ENCODE assay signal across 25 mouse cellular contexts in genomic region chr4:25197310-25197709, GRCm38 (mm10). TPM values are rescaled to one million over a fixed set of nuclear protein-coding genes. Genes with fewer than 3 reads are reported as not detected.
DNase-seq lines count a peak whose midpoint lies in the region; ATAC-seq and TF ChIP-seq lines count a peak whose summit lies in the region.
"Had no signal": no experiment of that assay in that cellular context is flagged by ENCODE, and none has a peak within 500 bp of the region (broad histone marks: within the 10 kb centered on the region; RNA-seq: fewer than 3 reads in every experiment).

No protein-coding gene starts in this region.

- 45% methylated on average over 1 of the region's 1 CpGs for WGBS in hindbrain, embryonic 10.5 days
- WGBS in hindbrain, embryonic 14.5 days = 31% methylated on average over 1 of the region's 1 CpGs
- WGBS in hindbrain, embryonic 12.5 days = 54% methylated on average over 1 of the region's 1 CpGs
- WGBS in hindbrain, postnatal 0 days = 21% methylated on average over 1 of the region's 1 CpGs
- WGBS in midbrain, embryonic 11.5 days = 45% methylated on average over 1 of the region's 1 CpGs
- WGBS in midbrain, embryonic 15.5 days = 27% methylated on average over 1 of the region's 1 CpGs

- peaks cover 9% of the 10 kb centered on the region for H3K4me1 ChIP-seq in hindbrain, embryonic 10.5 days (replicated peaks)
- H3K4me1 ChIP-seq in hindbrain, embryonic 14.5 days (replicated peaks; ENCODE audit: control insufficient read depth, insufficient read depth, low read length) = no peaks in the 10 kb centered on the region
- no peaks in the 10 kb centered on the region for H3K4me1 ChIP-seq in hindbrain, embryonic 12.5 days
- H3K4me1 ChIP-seq in hindbrain, postnatal 0 days (ENCODE audit: insufficient read depth, low read length) = no peaks in the 10 kb centered on the region
- no peaks in the 10 kb centered on the region for H3K4me1 ChIP-seq in midbrain, embryonic 11.5 days (ENCODE audit: control insufficient read depth, insufficient read depth, low read length)
- no peaks in the 10 kb centered on the region for H3K4me1 ChIP-seq in midbrain, embryonic 15.5 days
- H3K4me1 ChIP-seq: embryonic facial prominence, embryonic 10.5 days; embryonic facial prominence, embryonic 12.5 days; forebrain, embryonic 13.5 days; forebrain, embryonic 15.5 days had no signal

- no peak for ATAC-seq in hindbrain, embryonic 14.5 days (ENCODE audit: low FRiP score)
- ATAC-seq in hindbrain, embryonic 12.5 days (ENCODE audit: low FRiP score) = 0 out of 2 replicates have a peak, but pooled peaks have one; percentile 16
- ATAC-seq in hindbrain, postnatal 0 days = no peak
- ATAC-seq in midbrain, embryonic 11.5 days (ENCODE audit: low FRiP score) = peak; percentile 77
- ATAC-seq in midbrain, embryonic 15.5 days (replicated peaks) = no peak
- ATAC-seq: activated CD4-positive, CD25-positive, alpha-beta regulatory T cell, adult 4 months; CD4-positive, CD25-positive, alpha-beta regulatory T cell, adult 4 months; forebrain, embryonic 13.5 days; forebrain, embryonic 15.5 days; Patski had no signal

- no peak for TF ChIP-seq CTCF in hindbrain, postnatal 0 days (IDR thresholded peaks at IDR 0.05; ENCODE audit: low read depth)

- no peak overlapping the region for H3K4me3 ChIP-seq in hindbrain, embryonic 10.5 days
- H3K4me3 ChIP-seq in hindbrain, embryonic 14.5 days (replicated peaks; ENCODE audit: low read length) = no peak overlapping the region
- no peak overlapping the region for H3K4me3 ChIP-seq in hindbrain, embryonic 12.5 days
- H3K4me3 ChIP-seq in hindbrain, postnatal 0 days (ENCODE audit: low read length) = no peak overlapping the region
- H3K4me3 ChIP-seq in midbrain, embryonic 11.5 days (ENCODE audit: low read depth, low read length) = no peak overlapping the region
- no peak overlapping the region for H3K4me3 ChIP-seq in midbrain, embryonic 15.5 days
- H3K4me3 ChIP-seq: embryonic facial prominence, embryonic 10.5 days; embryonic facial prominence, embryonic 12.5 days; forebrain, embryonic 13.5 days; forebrain, embryonic 15.5 days had no signal

- no peak overlapping the region for H3K9ac ChIP-seq in hindbrain, embryonic 14.5 days
- H3K9ac ChIP-seq in hindbrain, embryonic 12.5 days = no peak overlapping the region
- H3K9ac ChIP-seq in hindbrain, postnatal 0 days (replicated peaks; ENCODE audit: low read length) = no peak overlapping the region
- H3K9ac ChIP-seq in midbrain, embryonic 11.5 days (ENCODE audit: low read length) = no peak overlapping the region
- H3K9ac ChIP-seq in midbrain, embryonic 15.5 days = no peak overlapping the region
- H3K9ac ChIP-seq: embryonic facial prominence, embryonic 12.5 days; forebrain, embryonic 13.5 days; forebrain, embryonic 15.5 days had no signal

- no peak overlapping the region for H3K4me2 ChIP-seq in hindbrain, embryonic 14.5 days (replicated peaks)
- no peak overlapping the region for H3K4me2 ChIP-seq in hindbrain, embryonic 12.5 days (replicated peaks)
- no peak overlapping the region for H3K4me2 ChIP-seq in hindbrain, postnatal 0 days (ENCODE audit: low read depth, low read length)
- H3K4me2 ChIP-seq in midbrain, embryonic 11.5 days = no peak overlapping the region
- H3K4me2 ChIP-seq in midbrain, embryonic 15.5 days = no peak overlapping the region
- H3K4me2 ChIP-seq: embryonic facial prominence, embryonic 12.5 days; forebrain, embryonic 13.5 days; forebrain, embryonic 15.5 days had no signal

- 0 out of 2 replicates have a peak overlapping the region, but pooled peaks have one; percentile 45 for H3K27ac ChIP-seq in hindbrain, embryonic 10.5 days
- no peak overlapping the region for H3K27ac ChIP-seq in hindbrain, embryonic 14.5 days
- no peak overlapping the region for H3K27ac ChIP-seq in hindbrain, embryonic 12.5 days
- no peak overlapping the region for H3K27ac ChIP-seq in hindbrain, postnatal 0 days
- no peak overlapping the region for H3K27ac ChIP-seq in midbrain, embryonic 11.5 days (ENCODE audit: low read depth, low read length)
- no peak overlapping the region for H3K27ac ChIP-seq in midbrain, embryonic 15.5 days
- H3K27ac ChIP-seq: embryonic facial prominence, embryonic 10.5 days; embryonic facial prominence, embryonic 12.5 days; forebrain, embryonic 13.5 days; forebrain, embryonic 15.5 days had no signal

- H3K36me3 ChIP-seq in hindbrain, embryonic 10.5 days = no peaks in the 10 kb centered on the region
- H3K36me3 ChIP-seq in hindbrain, embryonic 14.5 days (replicated peaks; ENCODE audit: control insufficient read depth, insufficient read depth) = no peaks in the 10 kb centered on the region
- H3K36me3 ChIP-seq in hindbrain, embryonic 12.5 days = no peaks in the 10 kb centered on the region
- no peaks in the 10 kb centered on the region for H3K36me3 ChIP-seq in hindbrain, postnatal 0 days (ENCODE audit: insufficient read depth, low read length)
- no peaks in the 10 kb centered on the region for H3K36me3 ChIP-seq in midbrain, embryonic 11.5 days (ENCODE audit: control insufficient read depth, insufficient read depth, low read length)
- no peaks in the 10 kb centered on the region for H3K36me3 ChIP-seq in midbrain, embryonic 15.5 days (replicated peaks)
- H3K36me3 ChIP-seq: embryonic facial prominence, embryonic 10.5 days; embryonic facial prominence, embryonic 12.5 days; forebrain, embryonic 15.5 days; G1E had no signal

- peak; percentile 4 for DNase-seq in hindbrain, embryonic 10.5 days (ENCODE audit: low spot score)
- no peak for DNase-seq in hindbrain, embryonic 14.5 days (ENCODE audit: low spot score)
- DNase-seq in hindbrain, postnatal 0 days (ENCODE audit: low spot score) = no peak
- DNase-seq in midbrain, embryonic 11.5 days (ENCODE audit: low spot score, missing footprints) = peak; percentile 79
- DNase-seq: adrenal gland, adult 8-10 months; adrenal gland, postnatal 14 days; adrenal gland, postnatal 36 days; B cell, adult 2 months; cerebellum, adult 11-12 months; cerebellum, adult 2 months; cerebellum, adult 9-10 months; cerebellum, postnatal 10 days; cerebellum, postnatal 25 days had no signal

- no peaks in the 10 kb centered on the region for H3K27me3 ChIP-seq in hindbrain, embryonic 10.5 days (ENCODE audit: insufficient read depth, poor library complexity, severe bottlenecking)
- no peaks in the 10 kb centered on the region for H3K27me3 ChIP-seq in hindbrain, embryonic 14.5 days (ENCODE audit: control insufficient read depth, insufficient read depth, low read length)
- no peaks in the 10 kb centered on the region for H3K27me3 ChIP-seq in hindbrain, embryonic 12.5 days
- H3K27me3 ChIP-seq in hindbrain, postnatal 0 days (ENCODE audit: insufficient read depth, low read length) = no peaks in the 10 kb centered on the region
- H3K27me3 ChIP-seq in midbrain, embryonic 11.5 days (ENCODE audit: control insufficient read depth, insufficient read depth, low read length) = no peaks in the 10 kb centered on the region
- H3K27me3 ChIP-seq in midbrain, embryonic 15.5 days (replicated peaks) = no peaks in the 10 kb centered on the region
- H3K27me3 ChIP-seq: CH12.LX; embryonic facial prominence, embryonic 12.5 days; forebrain, embryonic 13.5 days; forebrain, embryonic 15.5 days; Patski had no signal

- no peaks in the 10 kb centered on the region for H3K9me3 ChIP-seq in hindbrain, embryonic 10.5 days
- H3K9me3 ChIP-seq in hindbrain, embryonic 14.5 days (ENCODE audit: control insufficient read depth, low read length) = no peaks in the 10 kb centered on the region
- no peaks in the 10 kb centered on the region for H3K9me3 ChIP-seq in hindbrain, embryonic 12.5 days (replicated peaks)
- no peaks in the 10 kb centered on the region for H3K9me3 ChIP-seq in hindbrain, postnatal 0 days (ENCODE audit: low read length)
- no peaks in the 10 kb centered on the region for H3K9me3 ChIP-seq in midbrain, embryonic 11.5 days (ENCODE audit: control insufficient read depth, low read length)
- H3K9me3 ChIP-seq in midbrain, embryonic 15.5 days = no peaks in the 10 kb centered on the region
- H3K9me3 ChIP-seq: embryonic facial prominence, embryonic 10.5 days; embryonic facial prominence, embryonic 12.5 days; forebrain, embryonic 13.5 days; forebrain, embryonic 15.5 days; G1E had no signal

RNA-seq across cellular contexts. Expression of gene Fhl5, which starts 45.4 kb away (rescaled TPM):
- polyA plus RNA-seq in hindbrain, embryonic 10.5 days (2016; fragmentation: Nextera tagmentation; extraction: Ambion mirVana) = not detected in 2 replicates
- 0.24 TPM in 1 of 2 replicates, not detected in the other for polyA plus RNA-seq in hindbrain, embryonic 14.5 days (2014; fragmentation: Nextera tagmentation; extraction: Ambion mirVana)
- polyA plus RNA-seq in hindbrain, embryonic 12.5 days (2016; fragmentation: Nextera tagmentation; extraction: Ambion mirVana) = not detected in 2 replicates
- 0.16 TPM in 1 of 2 replicates, not detected in the other for total RNA-seq in hindbrain, postnatal 0 days (2014; rRNA removed)
- 0.18 and 0.40 TPM in 2 replicates for polyA plus RNA-seq in hindbrain, postnatal 0 days (2015; fragmentation: Nextera tagmentation; extraction: Ambion mirVana)
- not detected in 2 replicates for polyA plus RNA-seq in midbrain, embryonic 11.5 days (2014; fragmentation: Nextera tagmentation; extraction: Ambion mirVana)
- polyA plus RNA-seq in midbrain, embryonic 15.5 days (2015; fragmentation: Nextera tagmentation; extraction: Ambion mirVana) = 0.26 TPM in 1 of 2 replicates, not detected in the other
- total RNA-seq: CH12.LX had no signal
- polyA plus RNA-seq: activated CD4-positive, CD25-positive, alpha-beta regulatory T cell, adult 4 months; CD4-positive, CD25-positive, alpha-beta regulatory T cell, adult 4 months; embryonic facial prominence, embryonic 10.5 days; embryonic facial prominence, embryonic 12.5 days; forebrain, embryonic 11.5 days; forebrain, embryonic 13.5 days; forebrain, embryonic 15.5 days; G1E; Patski had no signal

Comparison
In these comparisons a context has a peak if more than half of its experiments do, and no peak if none do; other contexts are left out.
1. DNase-seq: peak in hindbrain, embryonic 10.5 days (single experiment) and midbrain, embryonic 11.5 days (single experiment); none in hindbrain, embryonic 14.5 days (single experiment) and hindbrain, postnatal 0 days (single experiment).
2. ATAC-seq: peak in hindbrain, embryonic 12.5 days (single experiment) and midbrain, embryonic 11.5 days (single experiment); none in hindbrain, embryonic 14.5 days (single experiment), hindbrain, postnatal 0 days (single experiment) and midbrain, embryonic 15.5 days (single experiment).